Mouse (Mus musculus) kidney, adult 2 months (tissue): ENCODE measurements around the gene Slc22a15.

Source experiments
- CTCF ChIP-seq: fragments of 200-500 bp; conservative IDR thresholded peaks from 2 replicates; pipeline ENCODE4 v1.5.1; 2011; ENCODE audit warnings: low read depth, mild to moderate bottlenecking, control low read depth, low read length, moderate library complexity, mixed read lengths; ENCODE audit not compliant: insufficient read depth, insufficient read length
- POLR2A ChIP-seq: fragments of 200-500 bp; IDR thresholded peaks from one replicate; pipeline ENCODE4 v1.6.1; 2011; ENCODE audit warnings: low read depth, low read length, control low read depth

GRCm38 (mm10) chr3:101836971-101837370, 87.3 kb downstream of the Slc22a15 start:
- TF ChIP-seq CTCF: no peak
- TF ChIP-seq POLR2A: no peak
